Mouse (Mus musculus) gastrocnemius, adult 8-10 months (tissue): ENCODE measurements around the gene Mecom. TPM values are rescaled to one million over a fixed set of nuclear protein-coding genes. Genes with fewer than 3 reads are reported as not detected.

Experiments
- DNase-seq, 2 experiments: peaks; one replicate each; pipeline ENCODE4 v3.0.0; 2022; ENCODE audit warnings: low spot score in 2 of 2
- total RNA-seq, 4 experiments: library from RNA; stranded (reverse); gene quantifications; 2 replicates each; pipeline ENCODE4 v1.2.4; 2022

The Mecom gene
- total RNA-seq, 4 experiments from 2014 or later = 4.8 to 9.5 (median 6.8) TPM

GRCm38 (mm10) chr3:30483006-30483684, 64.7 kb downstream of the Mecom start:
- DNase-seq = no peak

- DNase-seq = no peak
Observed at GRCm38 (mm10) chr3:30481682-30482081, 66.1 kb downstream of the Mecom start.

GRCm38 (mm10) chr3:30480551-30480950, 67.3 kb downstream of the Mecom start:
- DNase-seq = no peak

- DNase-seq = no peak
Observed at GRCm38 (mm10) chr3:30478252-30478651, 69.6 kb downstream of the Mecom start.

- DNase-seq = no peak
Observed at GRCm38 (mm10) chr3:30477008-30477407, 70.8 kb downstream of the Mecom start.

- DNase-seq = no peak
Observed at GRCm38 (mm10) chr3:30475591-30475990, 72.2 kb downstream of the Mecom start.

- no peak for DNase-seq
Observed at GRCm38 (mm10) chr3:30468068-30468835, 79.6 kb downstream of the Mecom start.

GRCm38 (mm10) chr3:30466031-30466650, 81.7 kb downstream of the Mecom start:
- no peak for DNase-seq

- no peak for DNase-seq
Observed at GRCm38 (mm10) chr3:30464497-30464896, 83.3 kb downstream of the Mecom start.

- DNase-seq = no peak
Observed at GRCm38 (mm10) chr3:30461831-30462230, 86.0 kb downstream of the Mecom start.

GRCm38 (mm10) chr3:30460890-30461578, 86.8 kb downstream of the Mecom start:
- DNase-seq = no peak

GRCm38 (mm10) chr3:30459626-30460025, 88.2 kb downstream of the Mecom start:
- no peak for DNase-seq

- no peak for DNase-seq
Observed at GRCm38 (mm10) chr3:30457975-30458678, 89.7 kb downstream of the Mecom start.

GRCm38 (mm10) chr3:30455902-30456301, 91.9 kb downstream of the Mecom start:
- DNase-seq = no peak

GRCm38 (mm10) chr3:30453546-30454455, 94.0 kb downstream of the Mecom start:
- no peak for DNase-seq

- no peak for DNase-seq
Observed at GRCm38 (mm10) chr3:30453046-30453445, 94.8 kb downstream of the Mecom start.

GRCm38 (mm10) chr3:30452511-30452910, 95.3 kb downstream of the Mecom start:
- no peak for DNase-seq

GRCm38 (mm10) chr3:30450206-30450965, 97.4 kb downstream of the Mecom start:
- no peak for DNase-seq

GRCm38 (mm10) chr3:30448624-30449023, 99.2 kb downstream of the Mecom start:
- no peak for DNase-seq
